Mouse (Mus musculus): ENCODE results near the gene Wdr5b. TPM values are rescaled to one million over a fixed set of nuclear protein-coding genes. Genes with fewer than 3 reads are reported as not detected.

Gene Wdr5b
- polyA plus RNA-seq, 1 experiment from 2014 or later: 14.4 TPM

- Histone ChIP-seq H3K27me3 (replicated peaks; ENCODE audit: control insufficient read depth, insufficient read depth, low read length) (no peaks in the 10 kb centered on the region), H3K9ac (replicated peaks; ENCODE audit: low read depth, low read length) (no peak overlapping the region), H3K36me3 (ENCODE audit: control insufficient read depth, insufficient read depth) (no peaks in the 10 kb centered on the region), H3K4me3 (replicated peaks; ENCODE audit: low read length) (no peak overlapping the region), H3K9me3 (ENCODE audit: control insufficient read depth, low read length) (no peaks in the 10 kb centered on the region), H3K27ac (ENCODE audit: low read length) (no peak overlapping the region), H3K4me1 (replicated peaks; ENCODE audit: control insufficient read depth, insufficient read depth, low read length) (peaks cover 16% of the 10 kb centered on the region), H3K4me2 (ENCODE audit: low read length) (no peak overlapping the region)
- no peak for ATAC-seq
- WGBS: 87% methylated on average over 5 of the region's 5 CpGs
Measured at GRCm38 (mm10) chr16:36064904-36065303, 23.9 kb downstream of the Wdr5b start.

- WGBS: 76% methylated on average over 2 of the region's 2 CpGs
Measured at GRCm38 (mm10) chr16:36067694-36068093, 26.7 kb downstream of the Wdr5b start.

GRCm38 (mm10) chr16:36068356-36068755, 27.4 kb downstream of the Wdr5b start:
- H3K9me3 ChIP-seq (ENCODE audit: control insufficient read depth, low read length): no peaks in the 10 kb centered on the region
- H3K4me1 ChIP-seq (replicated peaks; ENCODE audit: control insufficient read depth, insufficient read depth, low read length): peaks cover 29% of the 10 kb centered on the region
- no peak overlapping the region for H3K4me3 ChIP-seq (replicated peaks; ENCODE audit: low read length)
- H3K9ac ChIP-seq (replicated peaks; ENCODE audit: low read depth, low read length): no peak overlapping the region
- ATAC-seq: no peak
- no peak overlapping the region for H3K27ac ChIP-seq (ENCODE audit: low read length)
- H3K36me3 ChIP-seq (ENCODE audit: control insufficient read depth, insufficient read depth): no peaks in the 10 kb centered on the region
- no peak overlapping the region for H3K4me2 ChIP-seq (ENCODE audit: low read length)
- 35% methylated on average over 3 of the region's 3 CpGs for WGBS
- H3K27me3 ChIP-seq (replicated peaks; ENCODE audit: control insufficient read depth, insufficient read depth, low read length): no peaks in the 10 kb centered on the region

More at GRCm38 (mm10) chr16:36067694-36068093, 26.7 kb downstream of the Wdr5b start:
- no peak overlapping the region for H3K4me3 ChIP-seq (replicated peaks; ENCODE audit: low read length)
- no peak overlapping the region for H3K9ac ChIP-seq (replicated peaks; ENCODE audit: low read depth, low read length)
- H3K4me2 ChIP-seq (ENCODE audit: low read length): no peak overlapping the region
- ATAC-seq: no peak
- no peaks in the 10 kb centered on the region for H3K9me3 ChIP-seq (ENCODE audit: control insufficient read depth, low read length)
- H3K27me3 ChIP-seq (replicated peaks; ENCODE audit: control insufficient read depth, insufficient read depth, low read length): no peaks in the 10 kb centered on the region
- H3K36me3 ChIP-seq (ENCODE audit: control insufficient read depth, insufficient read depth): no peaks in the 10 kb centered on the region
- no peak overlapping the region for H3K27ac ChIP-seq (ENCODE audit: low read length)
- peaks cover 27% of the 10 kb centered on the region for H3K4me1 ChIP-seq (replicated peaks; ENCODE audit: control insufficient read depth, insufficient read depth, low read length)

GRCm38 (mm10) chr16:36069819-36070575, 29.0 kb downstream of the Wdr5b start:
- Histone ChIP-seq H3K9me3 (ENCODE audit: control insufficient read depth, low read length) (no peaks in the 10 kb centered on the region), H3K9ac (replicated peaks; ENCODE audit: low read depth, low read length) (no peak overlapping the region), H3K4me2 (ENCODE audit: low read length) (peak overlapping the region; percentile 89), H3K36me3 (ENCODE audit: control insufficient read depth, insufficient read depth) (no peaks in the 10 kb centered on the region), H3K27me3 (replicated peaks; ENCODE audit: control insufficient read depth, insufficient read depth, low read length) (no peaks in the 10 kb centered on the region), H3K4me1 (replicated peaks; ENCODE audit: control insufficient read depth, insufficient read depth, low read length) (peaks cover 29% of the 10 kb centered on the region), H3K27ac (ENCODE audit: low read length) (no peak overlapping the region), H3K4me3 (replicated peaks; ENCODE audit: low read length) (peak overlapping the region; percentile 19)
- ATAC-seq: no peak
- WGBS: 34% methylated on average over 9 of the region's 9 CpGs

- ATAC-seq: no peak
- Histone ChIP-seq H3K9ac (replicated peaks; ENCODE audit: low read depth, low read length) (peak overlapping the region; percentile 90), H3K36me3 (ENCODE audit: control insufficient read depth, insufficient read depth) (no peaks in the 10 kb centered on the region), H3K4me1 (replicated peaks; ENCODE audit: control insufficient read depth, insufficient read depth, low read length) (peaks cover 29% of the 10 kb centered on the region), H3K27ac (ENCODE audit: low read length) (peak overlapping the region; percentile 100), H3K4me2 (ENCODE audit: low read length) (peak overlapping the region; percentile 89), H3K4me3 (replicated peaks; ENCODE audit: low read length) (peak overlapping the region; percentile 91), H3K27me3 (replicated peaks; ENCODE audit: control insufficient read depth, insufficient read depth, low read length) (no peaks in the 10 kb centered on the region), H3K9me3 (ENCODE audit: control insufficient read depth, low read length) (no peaks in the 10 kb centered on the region)
- 0% methylated on average over 16 of the region's 16 CpGs for WGBS
Measured at GRCm38 (mm10) chr16:36071071-36071449, 30.1 kb downstream of the Wdr5b start.

- peak; percentile 97 for ATAC-seq
- Histone ChIP-seq H3K9ac (replicated peaks; ENCODE audit: low read depth, low read length) (peak within 1 kb of the TSS; percentile 90), H3K36me3 (ENCODE audit: control insufficient read depth, insufficient read depth) (no peaks in the 10 kb centered on the region), H3K4me2 (ENCODE audit: low read length) (peak within 1 kb of the TSS; percentile 89), H3K27me3 (replicated peaks; ENCODE audit: control insufficient read depth, insufficient read depth, low read length) (no peaks in the 10 kb centered on the region), H3K4me1 (replicated peaks; ENCODE audit: control insufficient read depth, insufficient read depth, low read length) (peaks cover 29% of the 10 kb centered on the region), H3K27ac (ENCODE audit: low read length) (peak within 1 kb of the TSS; percentile 100), H3K9me3 (ENCODE audit: control insufficient read depth, low read length) (no peaks in the 10 kb centered on the region), H3K4me3 (replicated peaks; ENCODE audit: low read length) (peak within 1 kb of the TSS; percentile 91)
- WGBS: under 1% methylated on average over 80 of the region's 81 CpGs
Measured at GRCm38 (mm10) chr16:36071450-36072379, 30.7 kb downstream of the Wdr5b start, which contains the start of the genes Fam162a and Ccdc58. TSS of gene Fam162a (minus strand) at chr16:36071594. TSS of gene Ccdc58 (plus strand) at chr16:36071685.

- H3K4me3 ChIP-seq (replicated peaks; ENCODE audit: low read length): peak overlapping the region; percentile 91
- WGBS: 30% methylated on average over 8 of the region's 8 CpGs
- H3K9me3 ChIP-seq (ENCODE audit: control insufficient read depth, low read length): no peaks in the 10 kb centered on the region
- ATAC-seq: no peak
- H3K27me3 ChIP-seq (replicated peaks; ENCODE audit: control insufficient read depth, insufficient read depth, low read length): no peaks in the 10 kb centered on the region
- no peaks in the 10 kb centered on the region for H3K36me3 ChIP-seq (ENCODE audit: control insufficient read depth, insufficient read depth)
- peak overlapping the region; percentile 89 for H3K4me2 ChIP-seq (ENCODE audit: low read length)
- peaks cover 29% of the 10 kb centered on the region for H3K4me1 ChIP-seq (replicated peaks; ENCODE audit: control insufficient read depth, insufficient read depth, low read length)
- peak overlapping the region; percentile 90 for H3K9ac ChIP-seq (replicated peaks; ENCODE audit: low read depth, low read length)
- peak overlapping the region; percentile 100 for H3K27ac ChIP-seq (ENCODE audit: low read length)
Measured at GRCm38 (mm10) chr16:36072410-36073011, 31.5 kb downstream of the Wdr5b start.

GRCm38 (mm10) chr16:36074772-36075171, 33.8 kb downstream of the Wdr5b start:
- H3K9ac ChIP-seq (replicated peaks; ENCODE audit: low read depth, low read length): no peak overlapping the region
- no peak for ATAC-seq
- H3K27me3 ChIP-seq (replicated peaks; ENCODE audit: control insufficient read depth, insufficient read depth, low read length): no peaks in the 10 kb centered on the region
- H3K4me3 ChIP-seq (replicated peaks; ENCODE audit: low read length): no peak overlapping the region
- no peaks in the 10 kb centered on the region for H3K36me3 ChIP-seq (ENCODE audit: control insufficient read depth, insufficient read depth)
- no peaks in the 10 kb centered on the region for H3K9me3 ChIP-seq (ENCODE audit: control insufficient read depth, low read length)
- H3K4me2 ChIP-seq (ENCODE audit: low read length): no peak overlapping the region
- no peak overlapping the region for H3K27ac ChIP-seq (ENCODE audit: low read length)
- 87% methylated on average over 3 of the region's 3 CpGs for WGBS
- peaks cover 15% of the 10 kb centered on the region for H3K4me1 ChIP-seq (replicated peaks; ENCODE audit: control insufficient read depth, insufficient read depth, low read length)

GRCm38 (mm10) chr16:36079916-36080315, 38.9 kb downstream of the Wdr5b start:
- Histone ChIP-seq H3K27me3 (replicated peaks; ENCODE audit: control insufficient read depth, insufficient read depth, low read length) (no peaks in the 10 kb centered on the region), H3K27ac (ENCODE audit: low read length) (no peak overlapping the region), H3K36me3 (ENCODE audit: control insufficient read depth, insufficient read depth) (no peaks in the 10 kb centered on the region), H3K4me3 (replicated peaks; ENCODE audit: low read length) (no peak overlapping the region), H3K4me1 (replicated peaks; ENCODE audit: control insufficient read depth, insufficient read depth, low read length) (no peaks in the 10 kb centered on the region), H3K9me3 (ENCODE audit: control insufficient read depth, low read length) (no peaks in the 10 kb centered on the region), H3K4me2 (ENCODE audit: low read length) (no peak overlapping the region), H3K9ac (replicated peaks; ENCODE audit: low read depth, low read length) (no peak overlapping the region)
- WGBS: 100% methylated on average over 3 of the region's 3 CpGs
- ATAC-seq: no peak
